Mouse (Mus musculus): ENCODE measurements around the gene Rnf43. TPM values are rescaled to one million over a fixed set of nuclear protein-coding genes. Genes with fewer than 3 reads are reported as not detected.

Rnf43 gene
- polyA plus RNA-seq, 1 experiment: not detected

DNA sequence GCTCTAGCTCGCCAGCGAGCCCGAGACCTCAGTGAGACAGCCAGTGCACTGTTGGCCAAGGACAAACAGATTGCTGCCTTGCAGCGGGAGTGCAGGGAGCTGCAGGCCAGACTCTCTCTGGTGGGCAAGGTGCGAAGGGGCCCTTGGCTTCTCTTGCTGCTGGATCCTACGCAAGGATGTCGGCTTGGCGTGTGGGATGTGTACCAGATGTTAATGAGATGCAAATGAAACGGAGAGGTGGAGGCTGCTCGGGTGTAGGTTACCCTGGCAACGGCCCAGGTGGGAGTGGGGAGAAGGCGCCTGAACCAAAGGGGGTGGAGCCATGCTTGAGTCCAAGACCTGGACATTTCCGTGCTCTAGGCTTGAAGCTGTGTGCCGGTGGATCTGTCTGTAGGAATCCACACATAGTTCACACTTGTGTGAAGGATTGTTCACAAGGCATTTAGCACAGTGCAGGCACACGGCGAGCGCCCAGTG, 101.0 kb downstream of the Rnf43 start:
- no peaks in the 10 kb centered on the region for H3K79me2 ChIP-seq (ENCODE audit: control insufficient read depth, insufficient read depth)
- H3K27me3 ChIP-seq (ENCODE audit: control insufficient read depth, insufficient read depth, insufficient read length): peaks cover 80% of the 10 kb centered on the region
- no peak overlapping the region for H3K4me3 ChIP-seq (ENCODE audit: insufficient read depth, poor library complexity, severe bottlenecking)
- TF ChIP-seq USF1 (IDR thresholded peaks at IDR 0.05; ENCODE audit: low read depth): no peak
- no peak for TF ChIP-seq CEBPB (IDR thresholded peaks at IDR 0.05; ENCODE audit: low read depth)
- no peak for TF ChIP-seq CTCF (IDR thresholded peaks at IDR 0.05; ENCODE audit: control insufficient read depth, insufficient read depth, insufficient read length)
- no peak for TF ChIP-seq MYOD1 (IDR thresholded peaks at IDR 0.05; ENCODE audit: control insufficient read depth, insufficient read length, low read depth)
- TF ChIP-seq MAX (IDR thresholded peaks at IDR 0.05): no peak
- no peak for TF ChIP-seq FOSL1 (IDR thresholded peaks at IDR 0.05; ENCODE audit: insufficient read depth, low read length, poor library complexity, severe bottlenecking)
- TF ChIP-seq MYOG (IDR thresholded peaks at IDR 0.05; ENCODE audit: control insufficient read depth, extremely low read depth, insufficient read length): no peak
- no peaks in the 10 kb centered on the region for H3K79me3 ChIP-seq (ENCODE audit: low read depth)
- no peak overlapping the region for H3ac ChIP-seq (ENCODE audit: control insufficient read depth, insufficient read length, low read depth)
- no peaks in the 10 kb centered on the region for H3K36me3 ChIP-seq (ENCODE audit: control insufficient read depth, insufficient read depth)

DNA sequence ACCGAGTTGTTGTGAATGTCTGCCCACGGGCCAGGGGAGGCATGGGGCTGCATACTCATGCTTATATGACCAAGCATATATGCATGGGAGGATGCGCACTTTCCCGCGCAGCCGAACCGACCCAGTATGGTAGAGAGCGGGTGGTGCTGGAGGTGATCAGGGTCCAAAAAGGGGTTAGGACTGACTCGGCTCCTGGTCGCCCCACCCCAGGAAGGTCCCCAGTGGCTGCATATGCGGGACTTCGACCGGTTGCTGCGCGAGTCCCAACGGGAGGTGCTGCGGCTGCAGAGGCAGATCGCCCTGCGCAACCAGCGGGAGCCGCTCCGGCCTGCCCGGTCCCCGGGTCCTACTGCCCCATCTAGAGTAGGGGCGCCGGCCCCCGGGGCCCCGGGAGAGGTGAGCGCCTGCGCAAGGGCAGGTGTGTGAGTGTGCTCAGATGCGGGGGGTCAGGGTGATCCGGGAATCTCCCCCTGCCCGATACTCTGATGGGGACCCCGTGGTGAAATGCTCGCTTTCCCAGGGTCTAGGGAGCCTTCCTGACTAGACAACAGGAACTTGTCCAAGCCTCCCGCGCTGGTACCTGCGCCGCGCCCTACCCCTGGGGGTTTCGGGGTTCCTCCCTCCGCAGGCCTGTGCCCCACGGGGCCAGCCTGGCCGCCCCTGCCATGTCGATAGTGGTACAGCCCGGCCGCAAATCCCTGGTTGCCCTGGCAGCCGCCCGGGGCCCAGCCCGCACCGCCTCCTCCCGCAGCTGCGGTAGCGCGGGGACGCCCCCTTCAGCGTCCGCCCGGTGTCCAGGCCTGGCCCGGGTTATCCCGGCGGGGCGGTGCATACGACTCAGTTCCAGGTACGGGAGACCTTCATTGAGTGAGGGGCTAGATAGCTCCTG, 101.7 kb downstream of the Rnf43 start:
- no peak overlapping the region for H3K4me3 ChIP-seq (ENCODE audit: insufficient read depth, poor library complexity, severe bottlenecking)
- TF ChIP-seq FOSL1 (IDR thresholded peaks at IDR 0.05; ENCODE audit: insufficient read depth, low read length, poor library complexity, severe bottlenecking) (no peak), CEBPB (IDR thresholded peaks at IDR 0.05; ENCODE audit: low read depth) (no peak)

DNA sequence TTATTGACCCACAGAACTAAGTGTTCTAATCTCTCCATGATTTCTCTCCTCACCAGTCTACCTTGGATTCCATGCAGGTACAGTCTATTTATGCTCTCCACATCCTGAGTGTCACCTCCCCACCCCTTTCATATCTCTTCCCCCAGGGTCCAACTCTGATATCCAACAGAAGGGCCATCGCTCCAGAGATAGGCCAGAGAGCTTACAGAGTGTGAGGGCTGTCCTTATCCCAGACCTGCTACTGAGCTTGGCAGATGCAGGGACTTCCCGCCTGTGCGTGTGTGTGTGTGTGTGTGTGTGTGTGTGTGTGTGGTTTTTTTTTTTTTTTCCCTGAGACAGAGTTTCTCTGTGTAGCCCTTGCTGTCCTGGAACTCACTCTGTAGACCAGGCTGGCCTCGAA, 106.2 kb downstream of the Rnf43 start:
- Histone ChIP-seq H3K79me2 (ENCODE audit: control insufficient read depth, insufficient read depth) (no peaks in the 10 kb centered on the region), H3ac (ENCODE audit: control insufficient read depth, insufficient read length, low read depth) (no peak overlapping the region), H3K36me3 (ENCODE audit: control insufficient read depth, insufficient read depth) (no peaks in the 10 kb centered on the region), H3K79me3 (ENCODE audit: low read depth) (no peaks in the 10 kb centered on the region), H3K27me3 (ENCODE audit: control insufficient read depth, insufficient read depth, insufficient read length) (peaks cover 48% of the 10 kb centered on the region), H3K4me3 (ENCODE audit: insufficient read depth, poor library complexity, severe bottlenecking) (no peak overlapping the region)
- TF ChIP-seq MYOG (IDR thresholded peaks at IDR 0.05; ENCODE audit: control insufficient read depth, extremely low read depth, insufficient read length): no peak
- TF ChIP-seq CTCF (IDR thresholded peaks at IDR 0.05; ENCODE audit: control insufficient read depth, insufficient read depth, insufficient read length): no peak
- TF ChIP-seq CEBPB (IDR thresholded peaks at IDR 0.05; ENCODE audit: low read depth): no peak
- no peak for TF ChIP-seq USF1 (IDR thresholded peaks at IDR 0.05; ENCODE audit: low read depth)
- no peak for TF ChIP-seq FOSL1 (IDR thresholded peaks at IDR 0.05; ENCODE audit: insufficient read depth, low read length, poor library complexity, severe bottlenecking)
- no peak for TF ChIP-seq MYOD1 (IDR thresholded peaks at IDR 0.05; ENCODE audit: control insufficient read depth, insufficient read length, low read depth)
- no peak for TF ChIP-seq MAX (IDR thresholded peaks at IDR 0.05)

More for the DNA sequence above, 101.7 kb downstream of the Rnf43 start:
- H3ac ChIP-seq (ENCODE audit: control insufficient read depth, insufficient read length, low read depth): no peak overlapping the region
- peaks cover 84% of the 10 kb centered on the region for H3K27me3 ChIP-seq (ENCODE audit: control insufficient read depth, insufficient read depth, insufficient read length)
- no peaks in the 10 kb centered on the region for H3K79me3 ChIP-seq (ENCODE audit: low read depth)
- H3K79me2 ChIP-seq (ENCODE audit: control insufficient read depth, insufficient read depth): no peaks in the 10 kb centered on the region
- H3K36me3 ChIP-seq (ENCODE audit: control insufficient read depth, insufficient read depth): no peaks in the 10 kb centered on the region

DNA sequence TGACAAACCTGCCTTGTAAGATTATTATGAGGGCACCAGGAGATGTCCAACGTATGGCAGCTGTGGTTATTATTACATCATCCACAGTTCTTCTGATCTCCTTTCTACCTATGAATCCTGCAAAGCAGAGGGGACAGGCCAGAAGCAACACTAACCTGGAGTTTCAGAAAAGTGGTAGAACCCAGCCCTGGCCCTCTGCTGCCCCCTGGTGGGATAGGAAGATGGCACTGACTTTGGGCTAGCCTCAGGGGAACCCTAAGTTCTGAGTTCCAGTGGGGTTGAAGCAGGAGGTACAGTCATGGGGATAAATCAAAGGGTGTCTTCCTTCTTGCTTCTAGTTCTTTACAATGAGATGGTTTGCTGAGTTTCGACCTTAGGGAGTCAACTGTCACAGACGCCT, 108.5 kb downstream of the Rnf43 start:
- Histone ChIP-seq H3K79me2 (ENCODE audit: control insufficient read depth, insufficient read depth) (no peaks in the 10 kb centered on the region), H3K4me3 (ENCODE audit: insufficient read depth, poor library complexity, severe bottlenecking) (no peak overlapping the region), H3K36me3 (ENCODE audit: control insufficient read depth, insufficient read depth) (no peaks in the 10 kb centered on the region), H3K79me3 (ENCODE audit: low read depth) (no peaks in the 10 kb centered on the region), H3ac (ENCODE audit: control insufficient read depth, insufficient read length, low read depth) (no peak overlapping the region), H3K27me3 (ENCODE audit: control insufficient read depth, insufficient read depth, insufficient read length) (peaks cover 28% of the 10 kb centered on the region)
- TF ChIP-seq CTCF (IDR thresholded peaks at IDR 0.05; ENCODE audit: control insufficient read depth, insufficient read depth, insufficient read length) (peak; percentile 74), MYOD1 (IDR thresholded peaks at IDR 0.05; ENCODE audit: control insufficient read depth, insufficient read length, low read depth) (no peak), CEBPB (IDR thresholded peaks at IDR 0.05; ENCODE audit: low read depth) (no peak), FOSL1 (IDR thresholded peaks at IDR 0.05; ENCODE audit: insufficient read depth, low read length, poor library complexity, severe bottlenecking) (no peak)

DNA sequence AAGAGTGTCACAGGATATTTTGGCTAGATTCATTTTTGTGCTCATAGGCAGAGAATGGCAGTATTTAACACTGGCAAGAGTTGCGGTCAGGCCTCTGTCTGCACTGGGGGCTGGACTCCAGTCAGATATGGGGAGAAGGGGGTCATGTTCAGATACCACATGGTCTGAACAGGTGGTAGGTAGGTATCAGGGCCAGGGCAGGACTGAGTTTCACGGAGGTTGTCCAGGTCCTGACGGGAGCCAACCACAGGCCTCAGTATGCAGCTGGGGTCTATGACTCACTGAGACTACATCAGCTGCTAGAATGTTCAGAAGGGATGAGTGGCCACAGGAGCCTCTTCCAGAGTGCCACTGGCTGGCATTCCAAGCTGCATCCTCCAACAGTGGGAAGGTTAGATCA, 109.8 kb downstream of the Rnf43 start:
- no peaks in the 10 kb centered on the region for H3K79me3 ChIP-seq (ENCODE audit: low read depth)
- H3K27me3 ChIP-seq (ENCODE audit: control insufficient read depth, insufficient read depth, insufficient read length): peaks cover 19% of the 10 kb centered on the region
- H3K4me3 ChIP-seq (ENCODE audit: insufficient read depth, poor library complexity, severe bottlenecking): no peak overlapping the region
- H3K79me2 ChIP-seq (ENCODE audit: control insufficient read depth, insufficient read depth): no peaks in the 10 kb centered on the region
- H3ac ChIP-seq (ENCODE audit: control insufficient read depth, insufficient read length, low read depth): no peak overlapping the region
- TF ChIP-seq MYOD1 (IDR thresholded peaks at IDR 0.05; ENCODE audit: control insufficient read depth, insufficient read length, low read depth): peak; percentile 88
- peak; percentile 9 for TF ChIP-seq MAX (IDR thresholded peaks at IDR 0.05)
- no peak for TF ChIP-seq MYOG (IDR thresholded peaks at IDR 0.05; ENCODE audit: control insufficient read depth, extremely low read depth, insufficient read length)
- no peak for TF ChIP-seq CTCF (IDR thresholded peaks at IDR 0.05; ENCODE audit: control insufficient read depth, insufficient read depth, insufficient read length)
- H3K36me3 ChIP-seq (ENCODE audit: control insufficient read depth, insufficient read depth): no peaks in the 10 kb centered on the region

Data from C2C12 (cell line).